Mouse (Mus musculus): ENCODE measurements around the gene Carmil3.

Gene Carmil3

DNA sequence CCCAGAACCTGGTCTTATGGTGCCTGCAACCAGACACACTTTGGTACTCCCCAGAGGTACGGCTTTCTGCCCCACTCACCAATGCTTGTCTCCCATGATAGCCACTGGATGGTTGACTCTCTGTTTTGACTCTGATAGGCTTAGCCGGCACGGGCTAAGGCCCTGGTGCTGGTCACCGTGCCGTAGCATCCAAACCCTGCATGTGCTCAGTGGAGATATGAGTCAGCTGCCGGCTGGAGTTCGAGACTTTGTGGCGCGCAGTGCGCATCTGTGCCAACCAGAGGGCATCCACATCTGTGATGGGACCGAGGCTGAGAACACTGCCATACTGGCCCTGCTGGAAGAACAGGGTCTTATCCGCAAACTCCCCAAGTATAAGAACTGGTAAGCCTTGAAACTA is 51.8 kb downstream of the Carmil3 start:
- no peak for DNase-seq (ENCODE audit: extremely low spot score)

DNA sequence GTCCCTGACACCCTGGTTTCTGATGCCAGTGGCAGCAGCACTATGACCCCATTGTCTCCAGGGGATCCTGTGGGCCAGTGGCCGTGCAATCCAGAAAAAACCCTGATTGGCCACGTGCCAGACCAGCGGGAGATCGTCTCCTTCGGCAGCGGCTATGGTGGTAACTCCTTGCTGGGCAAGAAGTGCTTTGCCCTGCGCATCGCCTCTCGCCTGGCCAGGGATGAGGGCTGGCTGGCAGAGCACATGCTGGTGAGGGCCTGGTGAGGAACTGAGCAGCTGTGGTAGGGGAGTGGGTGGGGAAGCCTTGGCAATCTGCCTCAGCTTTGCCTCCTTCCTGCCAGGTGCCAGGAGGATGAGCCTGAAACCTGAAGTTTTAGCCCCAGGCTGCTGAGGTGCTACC is 53.9 kb downstream of the Carmil3 start:
- DNase-seq (ENCODE audit: extremely low spot score), result no peak

DNA sequence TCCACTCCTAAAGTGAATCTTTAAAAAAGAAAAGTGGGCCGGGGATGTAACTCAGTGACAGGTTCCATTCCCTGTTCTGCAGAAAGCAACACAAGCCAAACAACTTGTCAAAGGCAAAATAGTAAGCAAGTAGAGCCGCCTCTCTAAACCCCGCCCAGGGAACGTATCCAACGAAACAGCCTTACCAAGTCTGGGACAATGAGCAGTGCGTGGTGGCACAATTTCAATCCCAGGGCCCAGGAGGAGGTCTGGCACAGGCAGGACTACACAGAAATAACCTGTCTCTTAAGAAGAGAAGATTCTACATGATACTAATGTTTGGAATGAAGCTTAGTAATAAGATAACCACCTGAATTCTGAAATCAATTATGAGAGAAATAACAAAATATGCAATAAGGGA is 59.7 kb downstream of the Carmil3 start:
- no peak for DNase-seq (ENCODE audit: extremely low spot score)

DNA sequence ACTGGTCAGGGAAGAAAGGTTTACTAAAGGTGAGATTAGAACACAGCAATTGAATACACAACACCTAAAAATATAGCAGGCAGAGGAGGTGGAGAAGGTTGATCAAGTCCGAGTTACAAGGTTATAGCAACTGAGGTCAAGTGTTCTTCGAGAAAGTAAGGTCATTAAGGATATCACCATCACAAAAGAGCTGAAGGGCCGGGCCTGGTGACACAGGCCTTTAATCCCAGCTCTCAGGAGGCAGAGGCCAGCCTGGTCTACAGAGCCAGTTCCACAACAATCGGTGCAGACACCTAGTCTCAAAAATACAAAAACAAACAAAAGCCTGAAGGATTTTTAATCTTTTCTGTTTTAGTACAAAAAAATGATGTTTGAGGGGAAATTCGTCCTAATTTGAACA is 60.9 kb downstream of the Carmil3 start:
- no peak for DNase-seq (ENCODE audit: extremely low spot score)

DNA sequence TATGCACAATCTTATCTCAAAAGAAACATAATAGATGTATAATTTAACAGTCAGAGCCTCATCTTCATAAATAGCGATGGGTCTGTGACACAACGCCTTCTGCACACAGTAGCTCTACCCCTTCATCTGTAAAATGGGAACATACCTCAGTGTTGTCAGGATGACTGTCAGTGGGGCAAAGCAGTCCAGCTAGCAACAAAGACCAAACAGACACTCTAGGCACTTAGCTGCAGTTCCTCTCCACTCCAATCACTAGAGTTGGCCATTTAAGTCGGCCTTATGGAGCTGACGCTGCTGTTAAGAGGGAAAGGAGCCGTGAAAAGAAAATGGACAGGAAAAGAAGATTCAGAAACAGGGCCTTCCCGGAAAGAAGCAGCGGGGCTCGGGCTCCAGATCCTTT is 61.3 kb downstream of the Carmil3 start:
- no peak for DNase-seq (ENCODE audit: extremely low spot score)

DNA sequence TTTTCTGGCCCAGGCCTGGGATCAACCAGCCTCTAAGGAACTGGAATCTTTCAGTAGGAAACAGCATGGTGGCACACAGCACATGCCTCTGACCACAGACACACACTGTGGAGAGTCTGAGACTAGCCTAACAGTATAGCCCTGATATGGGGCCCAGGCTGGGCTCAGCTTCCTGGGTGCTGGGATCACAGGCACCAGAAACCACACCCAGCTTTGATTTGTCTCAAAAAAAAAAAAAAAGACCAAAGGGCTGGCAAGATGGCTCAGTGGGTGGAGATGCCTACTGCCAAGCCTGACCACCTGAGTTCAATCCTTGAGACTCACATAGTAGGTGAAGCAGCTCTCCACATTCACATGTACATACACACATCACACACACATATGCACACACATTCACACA is 64.2 kb downstream of the Carmil3 start:
- no peak for DNase-seq (ENCODE audit: extremely low spot score)

DNA sequence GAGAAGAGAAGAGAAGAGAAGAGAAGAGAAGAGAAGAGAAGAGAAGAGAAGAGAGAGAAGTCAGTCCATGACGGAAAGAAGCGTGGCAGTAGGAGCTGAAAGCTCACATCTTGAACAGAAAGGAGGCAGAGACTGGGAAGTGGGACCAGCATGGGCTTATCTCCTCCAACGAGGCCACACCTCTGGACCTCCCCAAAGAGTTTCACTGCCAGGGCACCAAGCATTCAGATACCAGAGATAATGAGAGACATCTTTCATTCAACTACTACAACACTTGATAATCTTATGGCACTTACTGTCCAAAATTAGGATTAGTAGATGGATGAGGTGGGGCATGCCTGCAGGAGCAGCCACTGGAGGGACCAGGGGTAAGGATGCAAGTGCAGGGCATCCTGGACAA is 65.3 kb downstream of the Carmil3 start:
- DNase-seq (ENCODE audit: extremely low spot score), result no peak

DNA sequence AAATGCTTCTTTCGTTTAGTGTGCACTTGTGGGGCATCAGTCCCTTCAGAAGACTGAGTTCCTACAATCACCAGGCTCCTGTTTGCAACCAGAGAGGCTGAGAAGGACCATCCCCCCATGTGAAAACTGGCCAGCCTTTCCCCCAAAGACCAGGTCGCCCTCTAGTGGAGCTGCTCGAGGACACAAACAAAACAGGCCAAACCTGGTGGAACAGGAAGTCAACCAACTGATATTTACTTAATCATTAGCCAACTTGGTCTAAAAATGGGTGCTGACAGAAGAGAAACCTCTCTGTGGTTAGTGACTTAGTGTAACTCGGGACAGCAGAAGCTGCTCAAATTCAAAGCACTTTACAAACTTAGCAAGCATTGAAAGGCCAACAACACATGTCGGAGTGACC is 66.6 kb downstream of the Carmil3 start:
- DNase-seq (ENCODE audit: extremely low spot score), result peak; percentile 64

DNA sequence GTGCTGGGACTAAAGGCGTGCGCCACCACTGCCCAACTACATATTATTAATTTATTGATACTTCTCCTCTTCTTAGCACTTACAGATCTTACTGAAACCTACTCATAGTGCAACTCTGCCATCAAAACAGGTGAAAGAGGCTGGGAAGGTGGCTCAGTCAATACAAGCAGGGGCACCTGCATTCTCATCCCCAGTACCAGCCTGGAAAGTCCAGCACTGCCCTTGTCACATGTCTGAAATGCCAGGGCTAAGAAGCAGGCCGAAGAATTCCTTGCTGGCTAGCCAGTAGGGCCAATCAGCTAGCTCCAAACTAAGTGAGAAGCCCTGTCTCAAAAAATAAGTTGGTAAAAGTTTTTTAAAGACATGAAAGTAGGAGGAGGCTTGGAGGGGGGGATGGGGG is 67.1 kb downstream of the Carmil3 start:
- no peak for DNase-seq (ENCODE audit: extremely low spot score)

All from embryo, embryonic 9.5 days (tissue).